Mouse (Mus musculus): ENCODE results near the gene Slc29a1.

Slc29a1 gene

GRCm38 (mm10) chr17:45572103-45573086 is 27.0 kb downstream of the Slc29a1 start:
- DNase-seq (ENCODE audit: low spot score in 2 of 2): peak; percentile 74 to 76

- DNase-seq (ENCODE audit: low spot score in 2 of 2): no peak
Measured at GRCm38 (mm10) chr17:45569999-45570398, 29.4 kb downstream of the Slc29a1 start.

GRCm38 (mm10) chr17:45568990-45569389 is 30.4 kb downstream of the Slc29a1 start:
- DNase-seq (ENCODE audit: low spot score in 2 of 2): no peak

- peak in 1 of 2 experiments; percentile 52 for DNase-seq (ENCODE audit: low spot score in 2 of 2)
Measured at GRCm38 (mm10) chr17:45567162-45567601, 32.2 kb downstream of the Slc29a1 start.

- no peak for DNase-seq (ENCODE audit: low spot score in 2 of 2)
Measured at GRCm38 (mm10) chr17:45566360-45567161, 32.8 kb downstream of the Slc29a1 start.

- no peak for DNase-seq (ENCODE audit: low spot score in 2 of 2)
Measured at GRCm38 (mm10) chr17:45566031-45566359, 33.4 kb downstream of the Slc29a1 start.

GRCm38 (mm10) chr17:45565103-45565502 is 34.3 kb downstream of the Slc29a1 start:
- no peak for DNase-seq (ENCODE audit: low spot score in 2 of 2)

GRCm38 (mm10) chr17:45564531-45565084 is 34.8 kb downstream of the Slc29a1 start:
- DNase-seq (ENCODE audit: low spot score in 2 of 2): no peak

GRCm38 (mm10) chr17:45563655-45564530 is 35.5 kb downstream of the Slc29a1 start, which contains the start of gene Slc35b2:
Slc35b2 (plus strand) TSS chr17:45563874.
- peak; percentile 90 to 92 for DNase-seq (ENCODE audit: low spot score in 2 of 2)

GRCm38 (mm10) chr17:45563216-45563615 is 36.2 kb downstream of the Slc29a1 start:
- DNase-seq (ENCODE audit: low spot score in 2 of 2): no peak

GRCm38 (mm10) chr17:45559732-45560525 is 39.5 kb downstream of the Slc29a1 start:
- no peak for DNase-seq (ENCODE audit: low spot score in 2 of 2)

GRCm38 (mm10) chr17:45557998-45558862 is 41.2 kb downstream of the Slc29a1 start:
- no peak for DNase-seq (ENCODE audit: low spot score in 2 of 2)

GRCm38 (mm10) chr17:45557246-45557824 is 42.1 kb downstream of the Slc29a1 start:
- no peak for DNase-seq (ENCODE audit: low spot score in 2 of 2)

- no peak for DNase-seq (ENCODE audit: low spot score in 2 of 2)
Measured at GRCm38 (mm10) chr17:45556514-45557245, 42.7 kb downstream of the Slc29a1 start.

GRCm38 (mm10) chr17:45556107-45556489 is 43.3 kb downstream of the Slc29a1 start:
- DNase-seq (ENCODE audit: low spot score in 2 of 2): no peak

- DNase-seq (ENCODE audit: low spot score in 2 of 2): peak; percentile 88 to 90
Measured at GRCm38 (mm10) chr17:45555452-45556106, 43.8 kb downstream of the Slc29a1 start, which contains the start of gene Nfkbie. Nfkbie (plus strand) TSS chr17:45555703.

- no peak for DNase-seq (ENCODE audit: low spot score in 2 of 2)
Measured at GRCm38 (mm10) chr17:45554420-45554819, 45.0 kb downstream of the Slc29a1 start.

GRCm38 (mm10) chr17:45553065-45553464 is 46.3 kb downstream of the Slc29a1 start:
- DNase-seq (ENCODE audit: low spot score in 2 of 2): no peak

Measured in frontal cortex, postnatal 36 days (tissue).